7 mouse cellular contexts compared by ENCODE assay signal in the genomic region with DNA sequence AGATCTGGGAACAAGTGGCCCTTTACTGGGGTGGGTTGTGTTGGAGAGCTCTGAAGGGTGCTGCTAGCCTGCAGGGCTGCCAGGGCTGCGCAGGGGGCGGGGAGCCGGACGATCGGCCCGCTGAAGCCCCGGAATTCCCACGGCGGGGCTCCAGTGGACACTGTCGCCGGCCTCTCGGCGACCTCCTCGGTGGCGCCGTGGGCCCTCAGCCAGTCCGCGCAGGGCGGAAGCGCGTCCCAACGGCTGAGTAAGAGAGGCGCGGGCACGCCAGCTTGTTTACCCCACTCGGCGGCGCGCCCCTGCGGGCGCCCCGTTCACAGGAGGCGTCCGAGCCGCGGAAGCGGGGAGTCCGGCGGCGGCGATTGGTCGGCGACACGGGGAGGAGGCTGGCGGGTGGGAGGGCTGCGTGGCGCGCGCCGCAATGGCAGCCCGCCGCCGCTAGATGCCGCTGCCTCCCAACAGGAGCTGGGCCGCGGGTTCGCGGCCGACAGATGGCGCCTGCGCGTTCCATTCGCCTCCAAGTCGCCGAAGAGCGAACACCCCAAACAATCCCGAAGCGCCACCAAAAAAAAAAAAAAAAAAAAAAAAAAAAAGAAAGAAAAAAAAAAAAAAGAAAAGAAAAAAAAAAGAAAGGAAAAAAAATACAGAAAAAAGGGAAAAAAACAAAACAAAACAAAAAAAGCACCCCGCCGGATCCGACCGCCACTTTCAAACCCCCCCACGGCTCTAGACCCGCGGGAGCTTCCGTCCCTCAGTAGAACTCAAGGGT. TPM values are rescaled to one million over a fixed set of nuclear protein-coding genes. Genes with fewer than 3 reads are reported as not detected.
DNase-seq lines count a peak whose midpoint lies in the region; ATAC-seq and TF ChIP-seq lines count a peak whose summit lies in the region.

A gene (plus strand): TSS at position 530 of the 769 bp plus-strand sequence.

- 5% methylated on average over 47 of the region's 76 CpGs for WGBS in intestine, postnatal 0 days
- WGBS in limb, embryonic 11.5 days, result 16% methylated on average over 54 of the region's 76 CpGs
- 18% methylated on average over 44 of the region's 76 CpGs for WGBS in midbrain, embryonic 13.5 days

- DNase-seq in adrenal gland, postnatal 14 days, result peak; percentile 95
- peak; percentile 86 for DNase-seq in embryo, embryonic 9.5 days (ENCODE audit: extremely low spot score)
- peak; percentile 83 to 86 for DNase-seq in gastrocnemius, postnatal 4 days (ENCODE audit: low spot score in 2 of 2)
- peak; percentile 86 for DNase-seq in limb, embryonic 11.5 days (ENCODE audit: low spot score)
- peak; percentile 81 for DNase-seq in spleen, adult 12 weeks (ENCODE audit: low spot score)

- no peaks in the 10 kb centered on the region for H3K36me3 ChIP-seq in intestine, postnatal 0 days (ENCODE audit: control insufficient read depth, insufficient read depth)
- no peaks in the 10 kb centered on the region for H3K36me3 ChIP-seq in limb, embryonic 11.5 days (ENCODE audit: control insufficient read depth, insufficient read depth, low read length)
- no peaks in the 10 kb centered on the region for H3K36me3 ChIP-seq in midbrain, embryonic 13.5 days

- H3K4me2 ChIP-seq in intestine, postnatal 0 days (replicated peaks; ENCODE audit: low read depth), result peak within 1 kb of the TSS; percentile 55
- H3K4me2 ChIP-seq in limb, embryonic 11.5 days (ENCODE audit: low read depth, severe bottlenecking), result peak within 1 kb of the TSS; percentile 46
- peak within 1 kb of the TSS; percentile 55 for H3K4me2 ChIP-seq in midbrain, embryonic 13.5 days (replicated peaks)

- TF ChIP-seq CTCF in intestine, postnatal 0 days (IDR thresholded peaks at IDR 0.05; ENCODE audit: low read depth), result peak; percentile 85

- peak; percentile 83 for ATAC-seq in intestine, postnatal 0 days
- peak; percentile 73 for ATAC-seq in limb, embryonic 11.5 days (ENCODE audit: insufficient number of reproducible peaks, low FRiP score, low TSS enrichment, low read depth)
- peak; percentile 83 for ATAC-seq in midbrain, embryonic 13.5 days

- H3K4me1 ChIP-seq in intestine, postnatal 0 days (replicated peaks; ENCODE audit: control insufficient read depth, insufficient read depth, low read length), result no peaks in the 10 kb centered on the region
- no peaks in the 10 kb centered on the region for H3K4me1 ChIP-seq in limb, embryonic 11.5 days (ENCODE audit: control insufficient read depth, insufficient read depth, low read length)
- 0 out of 2 replicates have a peak, but pooled peaks cover 8% of the 10 kb centered on the region for H3K4me1 ChIP-seq in midbrain, embryonic 13.5 days (replicated peaks)

- peak within 1 kb of the TSS; percentile 95 for H3K9ac ChIP-seq in intestine, postnatal 0 days (ENCODE audit: low read depth, low read length)
- H3K9ac ChIP-seq in limb, embryonic 11.5 days (ENCODE audit: low read length), result peak within 1 kb of the TSS; percentile 96
- peak within 1 kb of the TSS; percentile 88 for H3K9ac ChIP-seq in midbrain, embryonic 13.5 days (replicated peaks)

- H3K27me3 ChIP-seq in intestine, postnatal 0 days (replicated peaks; ENCODE audit: control insufficient read depth, insufficient read depth, low read length), result no peaks in the 10 kb centered on the region
- H3K27me3 ChIP-seq in limb, embryonic 11.5 days (ENCODE audit: control insufficient read depth, insufficient read depth, low read length), result no peaks in the 10 kb centered on the region
- no peaks in the 10 kb centered on the region for H3K27me3 ChIP-seq in midbrain, embryonic 13.5 days

- H3K27ac ChIP-seq in intestine, postnatal 0 days (ENCODE audit: low read depth, low read length), result peak within 1 kb of the TSS; percentile 99
- peak within 1 kb of the TSS; percentile 99 for H3K27ac ChIP-seq in limb, embryonic 11.5 days (replicated peaks; ENCODE audit: low read depth, low read length)
- peak within 1 kb of the TSS; percentile 99 for H3K27ac ChIP-seq in midbrain, embryonic 13.5 days

- H3K4me3 ChIP-seq in intestine, postnatal 0 days (ENCODE audit: low read depth, low read length), result peak within 1 kb of the TSS; percentile 62
- peak within 1 kb of the TSS; percentile 51 for H3K4me3 ChIP-seq in limb, embryonic 11.5 days (ENCODE audit: low read depth, low read length)
- H3K4me3 ChIP-seq in midbrain, embryonic 13.5 days (replicated peaks), result peak within 1 kb of the TSS; percentile 57

- no peaks in the 10 kb centered on the region for H3K9me3 ChIP-seq in intestine, postnatal 0 days (ENCODE audit: control insufficient read depth)
- H3K9me3 ChIP-seq in limb, embryonic 11.5 days (ENCODE audit: control insufficient read depth, low read length), result no peaks in the 10 kb centered on the region
- no peaks in the 10 kb centered on the region for H3K9me3 ChIP-seq in midbrain, embryonic 13.5 days

RNA-seq across cellular contexts. Expression of the gene that starts here (rescaled TPM):
- 79.0 and 86.5 TPM in 2 replicates for total RNA-seq in adrenal gland, postnatal 14 days (2021)
- total RNA-seq in gastrocnemius, postnatal 4 days (2021), result 100 to 1,000 TPM in 1 of 2 experiments, 10 to 100 TPM in 1; 91.2 to 113 TPM
- 14.6 and 15.1 TPM in 2 replicates for polyA plus RNA-seq in intestine, postnatal 0 days (2015; fragmentation: Nextera tagmentation; extraction: Ambion mirVana)
- polyA plus RNA-seq in limb, embryonic 11.5 days (2014; fragmentation: Nextera tagmentation; extraction: Ambion mirVana), result 58.7 and 68.8 TPM in 2 replicates
- polyA plus RNA-seq in midbrain, embryonic 13.5 days (2015; fragmentation: Nextera tagmentation; extraction: Ambion mirVana), result 25.2 and 25.6 TPM in 2 replicates

Comparison
In these comparisons a context has a peak if more than half of its experiments do, and no peak if none do; other contexts are left out.
1. Peak in every context shown above with its lines: DNase-seq, ATAC-seq, H3K4me3 ChIP-seq and H3K27ac ChIP-seq.